19 mouse cellular contexts compared by ENCODE assay signal in genomic region chr15:96342871-96343270, GRCm38 (mm10). TPM values are rescaled to one million over a fixed set of nuclear protein-coding genes. Genes with fewer than 3 reads are reported as not detected.
DNase-seq lines count a peak whose midpoint lies in the region; ATAC-seq and TF ChIP-seq lines count a peak whose summit lies in the region.
"Had no signal": no experiment of that assay in that cellular context is flagged by ENCODE, and none has a peak within 500 bp of the region (broad histone marks: within the 10 kb centered on the region; RNA-seq: fewer than 3 reads in every experiment).

No protein-coding gene starts in this region.

- no peak overlapping the region for H3K4me3 ChIP-seq in MEL (ENCODE audit: control insufficient read depth in 1 of 2, insufficient read depth in 1 of 2, low read depth in 2 of 2, low read length in 2 of 2)
- H3K4me3 ChIP-seq in forebrain, embryonic 14.5 days (ENCODE audit: low read depth, low read length), result no peak overlapping the region
- H3K4me3 ChIP-seq: embryonic facial prominence, embryonic 12.5 days; forebrain, embryonic 10.5 days; hindbrain, embryonic 13.5 days; limb, embryonic 12.5 days; lung, embryonic 15.5 days had no signal

- H3K4me2 ChIP-seq in forebrain, embryonic 14.5 days (ENCODE audit: low read length), result no peak overlapping the region
- H3K4me2 ChIP-seq: embryonic facial prominence, embryonic 12.5 days; hindbrain, embryonic 13.5 days; limb, embryonic 12.5 days; lung, embryonic 15.5 days had no signal

- TF ChIP-seq EP300 in MEL (IDR thresholded peaks at IDR 0.05; ENCODE audit: low read depth in 1 of 2, low read length in 2 of 2), result peak; percentile 48 to 80; a peak in 3 of 4 replicates

- peaks cover 22 to 32% of the 10 kb centered on the region in 2 experiments for H3K4me1 ChIP-seq in MEL (ENCODE audit: control insufficient read depth in 1 of 2, insufficient read depth in 2 of 2, low read length in 2 of 2)
- no peaks in the 10 kb centered on the region for H3K4me1 ChIP-seq in forebrain, embryonic 14.5 days (ENCODE audit: control insufficient read depth, insufficient read depth, low read length)
- H3K4me1 ChIP-seq: embryonic facial prominence, embryonic 12.5 days had no signal

- H3K27ac ChIP-seq in MEL (ENCODE audit: control insufficient read depth, low read depth, low read length), result peak overlapping the region; percentile 42
- no peak overlapping the region for H3K27ac ChIP-seq in forebrain, embryonic 14.5 days (ENCODE audit: low read depth, low read length)
- H3K27ac ChIP-seq: embryonic facial prominence, embryonic 12.5 days; forebrain, embryonic 10.5 days; hindbrain, embryonic 13.5 days; limb, embryonic 12.5 days; lung, embryonic 15.5 days had no signal

- peaks cover 0 to 32% of the 10 kb centered on the region in 2 experiments; a peak in 2 of 4 replicates for H3K36me3 ChIP-seq in MEL (ENCODE audit: control insufficient read depth in 1 of 2, insufficient read depth in 2 of 2, low read length in 2 of 2)
- no peaks in the 10 kb centered on the region for H3K36me3 ChIP-seq in forebrain, embryonic 14.5 days (ENCODE audit: control insufficient read depth, insufficient read depth, low read length)
- H3K36me3 ChIP-seq: embryonic facial prominence, embryonic 12.5 days; forebrain, embryonic 10.5 days; hindbrain, embryonic 13.5 days; limb, embryonic 12.5 days; lung, embryonic 15.5 days had no signal

- no peak for TF ChIP-seq POLR2A in MEL (IDR thresholded peaks at IDR 0.05; ENCODE audit: control insufficient read depth in 1 of 2, insufficient read depth in 1 of 2, low read depth in 1 of 2, low read length in 2 of 2, poor library complexity in 1 of 2)

- peak; percentile 74 for DNase-seq in MEL (ENCODE audit: low read depth, low spot score)
- DNase-seq in c-Kit-positive CD71-positive TER-119-negative erythroid progenitor cells, embryonic 14.5 days (ENCODE audit: low read depth), result peak; percentile 59
- DNase-seq in liver, result peak; percentile 73
- DNase-seq in forebrain, embryonic 14.5 days (ENCODE audit: low spot score), result no peak
- DNase-seq in right cerebral cortex, postnatal 4 days, result no peak
- DNase-seq in lung, postnatal 4 days, result no peak
- DNase-seq: cerebellum, adult 11-12 months; gastrocnemius, postnatal 36 days; heart, postnatal 14 days; kidney, adult 18-20 months; kidney, postnatal 10 days; layer of hippocampus, adult 9-11 months; thymus, adult 18-20 months had no signal

- no peaks in the 10 kb centered on the region for H3K27me3 ChIP-seq in MEL (ENCODE audit: control insufficient read depth in 1 of 2, insufficient read depth in 2 of 2, low read length in 2 of 2)
- no peaks in the 10 kb centered on the region for H3K27me3 ChIP-seq in forebrain, embryonic 14.5 days (replicated peaks; ENCODE audit: control insufficient read depth, insufficient read depth, low read length)
- H3K27me3 ChIP-seq: embryonic facial prominence, embryonic 12.5 days; hindbrain, embryonic 13.5 days; limb, embryonic 12.5 days; lung, embryonic 15.5 days had no signal

- ATAC-seq in megakaryocyte progenitor cell, adult 5-6 weeks (replicated peaks; ENCODE audit: poor library complexity), result peak; percentile 45
- ATAC-seq in forebrain, embryonic 14.5 days, result no peak

- H3K9ac ChIP-seq in MEL (ENCODE audit: control insufficient read depth, low read depth, low read length, poor library complexity, severe bottlenecking), result no peak overlapping the region
- H3K9ac ChIP-seq in forebrain, embryonic 14.5 days (ENCODE audit: low read length), result no peak overlapping the region
- H3K9ac ChIP-seq: embryonic facial prominence, embryonic 12.5 days; hindbrain, embryonic 13.5 days; limb, embryonic 12.5 days; lung, embryonic 15.5 days had no signal

- peaks cover 5% of the 10 kb centered on the region; the same call in 1 of the 2 replicates for H3K79me2 ChIP-seq in MEL (ENCODE audit: control insufficient read depth, insufficient read depth, low read length, poor library complexity)

- TF ChIP-seq CTCF in MEL (IDR thresholded peaks at IDR 0.05 in 2 of 3, conservative IDR thresholded peaks at IDR 0.05 in 1 of 3; ENCODE audit: control insufficient read depth in 1 of 3, insufficient read depth in 1 of 3, low read depth in 2 of 3, low read length in 3 of 3, poor library complexity in 1 of 3, severe bottlenecking in 1 of 3), result no peak

- WGBS in forebrain, embryonic 14.5 days, result 85% methylated on average over 3 of the region's 3 CpGs

- no peak for TF ChIP-seq RAD21 in MEL (IDR thresholded peaks at IDR 0.05; ENCODE audit: low read depth, low read length)

- H3K9me3 ChIP-seq in MEL (replicated peaks; ENCODE audit: insufficient read depth, low read length), result no peaks in the 10 kb centered on the region
- H3K9me3 ChIP-seq in forebrain, embryonic 14.5 days (replicated peaks; ENCODE audit: control insufficient read depth, low read length), result no peaks in the 10 kb centered on the region
- H3K9me3 ChIP-seq: embryonic facial prominence, embryonic 12.5 days; forebrain, embryonic 10.5 days; hindbrain, embryonic 13.5 days; limb, embryonic 12.5 days; lung, embryonic 15.5 days had no signal

TF ChIP-seq in MEL, 35 proteins besides CTCF, POLR2A, EP300 and RAD21:
- TF ChIP-seq GABPA (IDR thresholded peaks at IDR 0.05; ENCODE audit: low read depth, low read length) (no peak), MXI1 (IDR thresholded peaks at IDR 0.05; ENCODE audit: low read depth, low read length) (peak; percentile 46; the same call in 1 of the 2 replicates), ZC3H11A (IDR thresholded peaks at IDR 0.05; ENCODE audit: low read depth, low read length) (no peak), TAL1 (IDR thresholded peaks at IDR 0.05; ENCODE audit: low read length) (peak; percentile 13; the same call in 1 of the 2 replicates), ZKSCAN1 (IDR thresholded peaks at IDR 0.05; ENCODE audit: low read depth, low read length) (no peak), HCFC1 (IDR thresholded peaks at IDR 0.05; ENCODE audit: low read depth, low read length) (no peak), TBP (IDR thresholded peaks at IDR 0.05; ENCODE audit: low read depth, low read length) (no peak), ZNF384 (IDR thresholded peaks at IDR 0.05; ENCODE audit: low read depth, low read length) (no peak), MEF2A (IDR thresholded peaks at IDR 0.05; ENCODE audit: extremely low read depth, insufficient replicate concordance, low read depth, low read length, poor library complexity, severe bottlenecking) (no peak), ELF1 (IDR thresholded peaks at IDR 0.05; ENCODE audit: low read depth, low read length) (no peak), BHLHE40 (IDR thresholded peaks at IDR 0.05; ENCODE audit: borderline replicate concordance, low read depth, low read length) (peak; percentile 61), ETS1 (IDR thresholded peaks at IDR 0.05; ENCODE audit: low read depth, low read length) (peak; percentile 69; the same call in 1 of the 2 replicates), USF1 (IDR thresholded peaks at IDR 0.05; ENCODE audit: low read depth, low read length) (no peak), TCF12 (IDR thresholded peaks at IDR 0.05; ENCODE audit: low read depth, low read length) (peak; percentile 67), MYB (IDR thresholded peaks at IDR 0.05; ENCODE audit: low read depth, low read length) (no peak), E2F4 (IDR thresholded peaks at IDR 0.05; ENCODE audit: borderline replicate concordance, low read depth, low read length) (no peak), NELFE (IDR thresholded peaks at IDR 0.05; ENCODE audit: low read depth, low read length) (no peak), GATA1 (IDR thresholded peaks at IDR 0.05; ENCODE audit: low read depth, low read length) (peak; percentile 84), USF2 (IDR thresholded peaks at IDR 0.05; ENCODE audit: borderline replicate concordance in 1 of 2, insufficient read depth in 1 of 2, low read depth in 1 of 2, low read length in 2 of 2) (no peak), CHD2 (IDR thresholded peaks at IDR 0.05; ENCODE audit: low read length) (no peak), MAX (IDR thresholded peaks at IDR 0.05; ENCODE audit: low read length) (no peak), CHD1 (IDR thresholded peaks at IDR 0.05; ENCODE audit: low read depth, low read length) (no peak), JUND (IDR thresholded peaks at IDR 0.05; ENCODE audit: low read depth, low read length) (no peak), UBTF (IDR thresholded peaks at IDR 0.05; ENCODE audit: borderline replicate concordance, insufficient read depth, low read depth, low read length) (no peak), SMC3 (IDR thresholded peaks at IDR 0.05; ENCODE audit: low read depth, low read length) (no peak), NRF1 (IDR thresholded peaks at IDR 0.05; ENCODE audit: insufficient read depth, low read depth, low read length, poor library complexity, severe bottlenecking) (peak; percentile 34; the same call in 1 of the 2 replicates), MYC (IDR thresholded peaks at IDR 0.05; ENCODE audit: low read depth, low read length) (peak; percentile 60; the same call in 1 of the 2 replicates), RCOR1 (IDR thresholded peaks at IDR 0.05; ENCODE audit: low read depth, low read length) (peak; percentile 38), POLR2AphosphoS2 (IDR thresholded peaks at IDR 0.05; ENCODE audit: low read length) (no peak), ZMIZ1 (IDR thresholded peaks at IDR 0.05; ENCODE audit: low read depth, low read length) (no peak), MAZ (IDR thresholded peaks at IDR 0.05; ENCODE audit: low read depth, low read length) (0 out of 2 replicates have a peak, but pooled peaks have one; percentile 47), POLR2AphosphoS5 (IDR thresholded peaks at IDR 0.05; ENCODE audit: borderline replicate concordance, low read depth, low read length) (no peak), MAFK (IDR thresholded peaks at IDR 0.05; ENCODE audit: borderline replicate concordance, low read depth, low read length) (no peak), KAT2A (conservative IDR thresholded peaks at IDR 0.05; ENCODE audit: low read depth, low read length) (no peak), SIN3A (IDR thresholded peaks at IDR 0.05; ENCODE audit: low read length) (peak; percentile 71)

RNA-seq across cellular contexts. Expression of gene Arid2, which starts 55.6 kb away (rescaled TPM):
- total RNA-seq in MEL (2012; rRNA removed), result 20.3 and 21.3 TPM in 2 replicates
- polyA plus RNA-seq in MEL (2012; ENCODE audit: insufficient read depth in 1 of 2, insufficient read length in 2 of 2, low read depth in 1 of 2, low replicate concordance in 2 of 2, missing spikeins in 1 of 2), result 10 to 100 TPM; 25.9 to 31.2 TPM
- 64.1 and 66.2 TPM in 2 replicates for total RNA-seq in megakaryocyte progenitor cell, adult 5-6 weeks (2015)
- 35.7 and 36.1 TPM in 2 replicates for total RNA-seq in megakaryocyte progenitor cell, adult 5-6 weeks (2017)
- polyA plus RNA-seq in forebrain, embryonic 14.5 days (2014; fragmentation: Nextera tagmentation; extraction: Ambion mirVana), result 24.4 and 27.7 TPM in 2 replicates

Comparison
In these comparisons a context has a peak if more than half of its experiments do, and no peak if none do; other contexts are left out.
1. DNase-seq: peak in MEL (single experiment), c-Kit-positive CD71-positive TER-119-negative erythroid progenitor cells, embryonic 14.5 days (single experiment) and liver (single experiment); none in forebrain, embryonic 14.5 days (single experiment), right cerebral cortex, postnatal 4 days (single experiment) and lung, postnatal 4 days (0 of 2).